Mouse (Mus musculus): Measurements from ENCODE around the gene Dysf. TPM values are rescaled to one million over a fixed set of nuclear protein-coding genes. Genes with fewer than 3 reads are reported as not detected.
"Not testable (repeated sequence)": the region's sequence is repeated elsewhere in the genome, so short reads cannot be mapped to it uniquely, and the experiment has no call there.

Dysf gene
- total RNA-seq (2021) = 100 to 1,000 TPM; 117 to 135 TPM

DNA sequence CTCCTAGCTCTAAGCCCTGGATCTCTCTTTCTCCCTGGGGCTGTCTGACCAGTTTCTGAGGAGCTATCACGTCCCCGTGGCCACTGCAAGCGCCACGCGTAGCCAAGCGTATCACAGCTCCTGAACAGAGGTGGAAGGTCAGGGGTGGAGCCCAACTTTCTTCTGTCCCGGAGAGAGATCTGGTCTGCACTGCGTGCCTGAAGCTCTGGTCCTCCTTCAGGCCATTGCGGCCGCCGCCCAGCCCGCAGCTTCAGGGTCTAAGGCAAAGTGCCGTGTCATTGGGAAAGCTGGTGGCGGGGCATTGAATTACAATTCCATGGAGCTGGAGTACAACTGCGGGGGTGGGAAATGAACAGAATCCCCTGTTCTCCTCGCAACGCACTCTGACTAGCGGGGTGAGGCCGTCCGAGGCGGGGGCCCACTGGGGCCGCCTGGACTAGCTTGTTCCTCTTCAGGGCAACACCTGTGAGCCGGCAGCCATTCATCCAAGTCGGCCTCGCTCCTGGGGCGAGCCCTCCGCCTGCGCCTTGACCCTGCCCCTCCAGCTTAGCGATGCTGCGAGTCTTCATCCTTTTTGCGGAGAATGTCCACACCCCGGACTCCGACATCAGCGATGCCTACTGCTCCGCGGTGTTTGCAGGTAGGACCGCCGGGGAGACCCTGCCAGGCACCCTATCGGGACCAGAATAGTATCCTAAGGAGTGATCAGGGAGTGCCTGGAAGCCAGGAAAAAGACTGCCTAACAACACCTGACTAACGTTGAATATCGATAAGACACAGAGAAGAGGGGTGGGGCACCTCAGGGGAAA, at the start of gene Dysf:
Gene Dysf (plus strand): TSS at position 228 of the 809 bp plus-strand sequence.
- DNase-seq = peak; percentile 77 to 78
- intact Hi-C loops (cut with DNase I) = no loop called here

DNA sequence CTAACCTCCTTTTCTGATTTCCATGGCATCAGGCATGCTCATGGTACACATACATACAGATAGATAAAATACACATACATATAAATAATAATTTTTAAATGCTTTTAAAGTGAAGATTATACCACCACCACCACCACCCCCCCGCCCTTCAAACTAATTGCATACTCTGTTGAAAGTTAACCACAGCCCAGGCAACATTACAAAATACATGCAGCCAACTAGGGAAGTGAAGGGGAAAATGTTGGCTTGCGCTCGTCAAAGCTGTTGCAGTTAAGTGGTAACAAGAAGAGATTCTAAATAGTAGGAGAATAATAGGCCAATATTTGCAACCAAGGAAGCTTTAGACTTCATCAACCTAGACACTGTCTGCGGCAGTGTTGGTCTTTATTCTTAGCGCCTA, 20.7 kb upstream of the Dysf start:
- intact Hi-C loops (cut with DNase I) = no loop called here
- no peak for DNase-seq

DNA sequence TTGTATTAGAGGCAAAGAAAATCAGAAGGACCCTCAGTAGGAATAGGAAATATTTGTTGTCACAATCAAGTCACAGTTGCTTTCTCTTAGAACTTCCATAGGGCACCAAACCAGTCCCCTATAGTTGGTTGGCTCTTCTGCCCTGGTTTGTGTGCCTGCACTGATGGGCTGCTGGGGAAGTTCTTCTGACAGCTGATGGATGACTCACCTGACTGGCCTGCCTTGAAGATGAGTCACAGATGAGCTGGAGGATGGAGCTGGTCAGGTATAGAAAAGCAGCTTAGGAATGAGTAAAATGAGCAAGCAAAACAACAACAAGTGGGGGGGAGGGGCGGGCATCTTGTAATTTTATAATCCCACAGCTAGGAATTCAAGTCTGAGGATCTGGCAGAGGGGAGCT, 5.7 kb upstream of the Dysf start:
- DNase-seq = no peak
- intact Hi-C loops (cut with DNase I) = no loop called here

DNA sequence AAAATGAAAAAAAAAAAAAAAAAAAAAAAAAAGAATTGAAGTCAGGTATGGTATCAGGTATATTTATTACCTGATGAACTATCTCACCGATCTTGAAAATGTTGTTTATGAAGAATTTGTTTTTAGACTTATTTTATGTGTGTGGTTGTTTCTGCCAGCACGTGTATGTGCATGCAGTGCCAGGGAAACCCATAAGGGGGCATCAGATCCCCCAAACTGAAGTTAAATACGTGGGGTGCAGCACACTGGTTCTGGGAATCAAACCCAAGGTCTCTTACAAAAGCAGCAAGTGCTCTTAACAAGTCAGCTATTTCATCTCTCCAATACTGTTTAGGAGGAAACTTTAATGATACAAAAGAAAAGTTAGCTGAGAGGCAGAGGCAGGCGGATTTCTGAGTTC, 4.1 kb upstream of the Dysf start:
- DNase-seq = no peak
- intact Hi-C loops (cut with DNase I) = no loop called here

DNA sequence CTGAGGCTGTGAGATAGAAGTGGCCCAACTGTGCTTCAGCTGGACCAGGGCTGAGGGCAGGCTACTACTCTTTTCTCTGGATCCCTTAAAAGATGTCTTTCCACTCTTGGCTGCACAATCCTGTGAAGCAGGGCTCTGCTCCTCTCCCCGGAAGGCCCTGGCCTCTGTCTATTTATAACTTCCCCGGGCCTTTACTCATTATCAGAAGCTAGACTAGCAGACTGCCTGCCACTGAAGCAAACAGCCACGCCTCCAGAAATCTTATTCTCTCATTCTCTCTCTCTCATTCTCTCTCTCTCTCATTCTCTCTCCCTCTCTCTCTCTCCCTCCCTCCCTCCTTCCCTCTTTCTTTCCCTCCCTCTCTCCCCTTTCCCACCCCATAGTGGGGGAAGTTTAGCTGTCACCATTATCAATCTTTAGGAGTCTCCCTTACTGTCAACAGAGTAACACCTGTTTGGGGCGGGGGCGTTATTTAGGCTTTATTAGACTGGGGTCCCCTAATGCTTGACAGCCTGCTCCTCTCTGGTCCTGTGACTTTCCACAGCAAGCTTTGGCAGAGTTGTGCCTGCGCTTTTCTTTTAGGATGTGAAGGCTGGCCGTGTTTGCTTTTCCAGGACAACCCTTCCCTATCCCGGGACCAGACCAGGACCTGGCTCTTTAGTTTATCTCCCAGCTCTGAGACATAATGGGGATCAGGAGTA, 932 bp downstream of the Dysf start:
- intact Hi-C loops (cut with DNase I) = no loop called here
- peak; percentile 67 to 70 for DNase-seq

DNA sequence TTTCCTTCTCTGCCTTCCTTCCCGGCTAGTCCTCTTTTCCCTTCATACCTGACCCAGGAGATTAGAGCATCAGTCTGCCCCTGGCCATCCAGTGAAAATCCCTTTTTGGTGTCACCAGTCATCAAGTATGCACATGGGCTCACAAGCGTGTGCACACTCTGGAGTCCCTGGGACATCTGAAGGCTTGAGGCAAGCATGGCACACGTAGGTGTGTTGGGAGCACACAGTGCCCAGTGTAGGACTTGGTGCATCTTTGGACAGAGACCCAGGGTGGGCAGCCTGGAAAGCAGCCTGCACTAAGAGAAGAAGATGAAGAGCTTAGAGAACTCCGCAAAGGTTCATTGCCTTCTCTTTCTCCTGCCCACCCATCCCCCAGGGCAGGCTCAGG, 1.5 kb downstream of the Dysf start:
- DNase-seq = peak in 1 of 2 experiments; percentile 38
- intact Hi-C loops (cut with DNase I) = no loop called here

DNA sequence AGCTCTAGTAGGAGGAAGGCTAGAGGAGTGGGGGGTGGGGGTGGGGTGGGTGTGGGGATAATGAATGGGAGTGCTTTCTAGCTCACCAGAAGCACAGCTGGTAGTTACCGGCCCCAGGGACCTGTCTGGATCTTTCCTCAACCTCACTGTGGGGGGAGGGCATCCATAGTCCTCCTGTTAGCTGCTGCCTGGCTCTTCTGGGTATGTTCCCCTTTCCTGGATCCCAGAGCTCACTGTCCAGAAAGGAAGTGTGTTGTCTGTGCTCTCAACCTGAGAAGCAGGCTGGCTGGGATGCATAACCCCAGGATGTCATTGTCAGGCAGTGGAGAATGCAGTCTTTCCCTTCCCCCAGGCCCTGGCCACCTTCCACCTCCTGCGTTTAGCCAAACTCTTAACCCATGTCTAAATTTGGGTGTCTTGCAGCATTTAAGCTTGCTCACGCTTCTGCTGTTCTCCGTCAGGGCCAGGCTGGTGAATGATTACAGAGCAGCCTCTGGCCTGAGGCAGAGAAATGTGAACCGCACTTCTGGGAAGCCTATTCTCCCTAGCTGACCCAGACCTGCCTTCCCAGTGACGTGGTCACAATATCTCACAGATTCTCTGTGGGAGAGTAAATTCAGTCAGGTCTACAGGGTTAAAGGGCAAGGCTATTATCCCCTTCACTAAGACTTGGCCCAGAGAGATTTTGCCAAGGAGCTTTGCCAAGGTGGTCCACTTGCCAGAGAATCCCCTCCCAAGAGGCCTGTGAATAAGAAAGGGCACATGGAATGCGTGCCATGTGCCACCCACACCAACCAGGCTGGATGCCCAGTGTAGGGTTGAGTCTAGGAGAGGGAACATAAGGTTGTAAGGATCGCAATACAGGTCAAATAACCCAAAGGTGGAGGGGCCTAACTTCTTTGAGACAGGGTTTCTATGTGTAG, 2.2 kb downstream of the Dysf start:
- DNase-seq = peak; percentile 93
- intact Hi-C loops (cut with DNase I) = no loop called here

DNA sequence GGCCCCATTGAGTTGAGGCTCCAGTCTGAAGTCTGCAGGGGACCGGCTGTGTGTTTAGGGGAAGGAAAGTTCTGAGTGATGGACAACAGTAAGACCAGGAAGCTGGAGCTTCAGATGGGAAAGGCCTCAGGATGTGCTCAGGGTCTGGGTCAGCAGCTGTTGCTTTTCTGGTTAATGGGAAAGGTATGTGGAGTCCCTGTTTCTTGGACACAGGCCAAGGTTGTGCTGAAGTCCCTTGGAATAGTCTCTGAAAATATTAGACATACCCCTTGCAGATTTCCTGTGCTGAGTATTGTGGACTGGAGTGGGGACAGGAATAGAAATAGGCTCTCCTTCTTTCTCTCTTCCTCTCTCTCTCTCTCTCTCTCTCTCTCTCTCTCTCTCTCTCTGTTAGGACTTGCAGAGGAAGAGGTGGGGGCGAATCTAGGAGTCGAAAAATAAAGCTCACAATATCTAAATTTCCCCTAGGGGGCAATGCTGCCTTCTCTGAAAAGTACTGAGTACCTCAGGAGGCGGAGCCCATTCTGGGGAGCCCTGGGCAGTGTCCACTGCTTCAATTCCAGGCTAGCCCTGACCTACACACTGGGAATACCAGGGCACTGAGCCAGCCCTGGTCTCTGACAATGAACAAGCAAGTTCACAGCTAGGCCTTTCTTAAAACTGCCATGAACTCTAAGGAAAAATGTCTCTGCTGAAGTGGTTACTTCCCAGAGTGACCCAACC, 6.7 kb downstream of the Dysf start:
- intact Hi-C loops (cut with DNase I) = loop anchor here (1.0 kb wide), 1 partner anchor 46 kb away; no protein-coding TSS in a partner anchor
- DNase-seq = peak; percentile 76 to 79

DNA sequence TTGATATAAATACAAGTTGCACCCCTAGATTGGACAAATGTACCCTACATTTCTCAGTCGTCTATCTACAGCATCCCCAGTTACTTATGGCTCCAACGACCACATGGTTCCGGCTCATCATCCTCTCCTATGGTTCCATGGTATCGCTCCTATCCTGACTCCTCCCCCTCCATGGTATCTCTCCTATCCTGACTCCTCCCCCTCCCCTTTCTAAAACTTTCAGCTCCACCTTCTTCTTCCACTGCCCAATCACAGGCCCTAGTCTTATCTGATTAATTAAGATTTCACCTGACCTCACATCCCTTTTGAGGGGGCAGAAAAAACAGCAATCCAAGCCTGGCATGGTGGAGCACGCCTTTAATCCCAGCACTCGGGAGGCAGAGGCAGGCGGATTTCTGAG, 8.5 kb downstream of the Dysf start:
- DNase-seq = no peak
- intact Hi-C loops (cut with DNase I) = no loop called here

DNA sequence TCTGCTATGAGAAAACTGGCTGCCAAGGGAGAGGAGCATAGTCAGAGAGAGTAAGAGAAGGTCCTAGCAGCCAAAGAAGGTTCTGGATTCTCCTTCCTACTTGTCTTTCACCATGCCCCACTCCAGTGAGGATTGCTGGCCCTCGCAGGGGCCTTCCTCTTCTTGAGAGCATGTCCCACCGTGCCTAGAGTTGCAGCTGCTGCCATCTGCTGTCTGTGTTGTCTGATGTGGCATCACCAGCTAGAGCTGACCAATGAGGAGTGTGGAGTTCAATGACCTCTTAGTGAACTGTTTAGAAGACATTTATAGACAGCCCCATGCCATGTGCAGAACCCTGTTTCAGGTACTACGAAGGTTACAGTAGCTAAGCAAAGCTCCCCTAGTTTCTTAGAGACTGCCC, 9.0 kb downstream of the Dysf start:
- intact Hi-C loops (cut with DNase I) = no loop called here

DNA sequence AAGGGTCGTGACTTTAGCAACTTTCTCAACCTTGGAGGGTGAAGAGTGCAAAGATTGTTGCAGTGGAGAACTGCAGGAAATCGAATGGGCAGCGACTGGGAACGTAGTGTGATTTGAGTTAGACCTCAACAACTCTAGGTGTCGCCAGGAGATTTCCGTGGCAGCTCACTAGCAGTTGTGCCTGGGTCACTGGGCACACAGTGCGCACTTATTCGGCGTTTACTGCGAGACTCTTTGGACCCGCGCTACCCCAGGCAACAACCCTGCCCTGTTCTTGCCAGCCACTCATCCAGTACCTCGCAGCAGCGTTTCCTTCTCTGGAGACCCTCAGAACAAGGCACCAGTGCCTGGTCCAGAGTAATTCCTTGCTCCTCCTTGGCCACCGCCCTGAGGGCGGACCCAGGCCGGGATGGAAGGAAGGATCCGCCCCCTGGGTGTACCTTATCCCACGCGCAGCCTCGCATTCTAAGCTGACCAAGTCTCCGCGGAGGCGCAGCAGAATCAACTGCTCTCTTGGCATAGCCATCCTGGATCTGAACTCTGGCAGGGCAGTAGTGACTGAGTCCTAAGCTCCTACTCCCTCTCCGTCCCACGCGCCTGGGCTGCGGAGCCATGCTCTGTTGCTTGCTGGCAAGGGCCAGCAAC, 10.6 kb downstream of the Dysf start:
- DNase-seq = peak; percentile 75
- intact Hi-C loops (cut with DNase I) = loop anchor here (1.0 kb wide), 1 partner anchor 42 kb away; no protein-coding TSS in a partner anchor

More for the DNA sequence above, 9.0 kb downstream of the Dysf start:
- DNase-seq = no peak

DNA sequence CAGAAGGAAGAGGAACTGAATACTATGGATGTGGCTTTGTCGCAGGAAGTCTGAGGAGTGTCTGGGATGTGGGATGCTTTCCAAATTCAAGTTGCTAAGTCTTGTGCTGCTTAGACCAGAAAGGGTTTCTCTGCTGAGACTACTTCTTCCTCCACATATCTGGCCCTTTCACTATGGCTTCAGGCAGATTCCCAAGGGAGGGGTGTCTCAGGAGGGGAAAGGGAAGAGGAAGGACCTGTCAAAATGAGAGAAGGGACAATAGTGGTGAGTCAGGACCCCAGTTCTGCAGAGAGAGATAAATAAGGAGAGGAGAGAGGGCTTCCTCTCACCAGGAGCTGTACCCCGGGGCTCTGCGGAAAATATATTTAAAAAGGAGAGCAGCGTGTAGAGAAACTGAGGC, 11.6 kb downstream of the Dysf start:
- intact Hi-C loops (cut with DNase I) = no loop called here
- no peak for DNase-seq

DNA sequence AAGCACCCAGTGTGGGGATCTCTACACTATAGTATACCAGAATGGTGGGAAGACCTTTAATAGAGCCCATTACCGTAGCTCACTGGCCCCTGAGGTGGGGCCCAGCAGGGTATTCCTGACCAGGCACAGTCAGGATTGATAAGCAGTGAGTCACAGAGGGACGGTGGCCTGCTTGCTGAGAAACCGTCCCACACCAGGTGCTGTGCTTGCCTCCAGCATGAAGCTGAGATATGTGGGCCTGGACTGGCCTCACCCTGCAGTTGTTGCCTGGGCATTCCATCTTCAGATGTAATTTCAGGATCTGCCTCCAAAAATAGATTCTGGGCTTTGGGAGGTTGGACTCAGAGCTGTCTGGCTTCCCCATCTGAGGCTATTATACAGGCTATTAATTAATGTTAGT, 13.6 kb downstream of the Dysf start:
- intact Hi-C loops (cut with DNase I) = no loop called here
- DNase-seq = peak; percentile 46 to 47

DNA sequence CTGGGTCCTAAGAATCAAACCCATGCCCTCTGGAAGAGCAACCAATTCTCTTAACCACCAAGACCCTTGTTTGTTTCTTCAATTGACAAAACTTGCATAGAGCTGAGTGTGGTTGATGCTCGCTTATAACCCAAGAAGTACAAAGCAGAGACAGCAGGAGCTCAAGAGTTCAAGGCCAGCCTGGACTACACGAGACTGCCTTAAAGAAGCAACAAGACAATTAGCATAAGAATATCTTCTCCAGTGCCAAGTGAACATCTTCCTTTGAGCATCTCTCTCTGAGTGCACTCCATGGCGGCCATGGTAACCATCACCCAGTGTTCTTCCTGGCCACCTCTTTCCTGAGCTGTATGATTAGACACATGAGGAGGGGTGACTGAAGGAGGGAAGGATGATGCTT, 17.2 kb downstream of the Dysf start:
- no peak for DNase-seq
- intact Hi-C loops (cut with DNase I) = no loop called here

DNA sequence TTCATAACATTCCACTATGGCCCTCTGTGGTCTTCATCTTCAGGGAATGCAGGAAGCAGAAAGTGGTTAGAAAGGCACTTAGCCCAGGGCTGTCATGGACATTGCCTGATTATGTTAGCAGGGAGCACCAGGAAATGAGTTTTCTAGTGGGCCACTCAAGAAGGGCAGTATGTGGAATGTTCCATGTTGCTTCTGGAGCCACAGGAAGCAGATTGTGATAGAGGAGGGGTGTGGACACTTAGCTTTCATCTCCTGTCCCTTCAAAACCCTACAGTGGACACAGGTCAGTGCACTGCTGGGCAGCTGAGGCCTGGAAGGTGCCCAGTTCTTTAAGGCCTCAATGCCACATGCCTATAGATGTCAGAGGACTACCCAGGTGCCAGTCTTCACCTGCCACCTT, 20.4 kb downstream of the Dysf start:
- intact Hi-C loops (cut with DNase I) = no loop called here

DNA sequence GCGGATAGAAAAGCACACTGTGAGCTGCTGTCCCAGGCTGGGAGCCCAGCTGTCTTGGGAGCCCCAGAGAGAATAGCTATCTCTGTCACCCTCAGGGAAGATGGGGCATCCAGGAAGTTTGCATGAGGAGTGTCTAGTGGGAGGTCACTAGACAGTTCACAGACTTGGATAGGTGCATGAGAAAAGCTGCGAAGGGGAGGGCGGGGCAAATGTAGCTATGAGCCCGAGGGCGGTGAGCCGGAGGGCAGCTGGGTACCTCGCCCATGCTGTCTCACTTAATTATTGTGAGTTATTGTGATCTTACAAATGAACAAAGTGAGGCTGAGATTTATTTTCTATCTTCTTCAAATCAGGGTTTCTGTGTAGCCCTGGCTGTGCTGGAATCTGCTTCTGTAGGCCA, 21.4 kb downstream of the Dysf start:
- intact Hi-C loops (cut with DNase I) = no loop called here
- DNase-seq = no peak

More for the DNA sequence above, 20.4 kb downstream of the Dysf start:
- DNase-seq = no peak

DNA sequence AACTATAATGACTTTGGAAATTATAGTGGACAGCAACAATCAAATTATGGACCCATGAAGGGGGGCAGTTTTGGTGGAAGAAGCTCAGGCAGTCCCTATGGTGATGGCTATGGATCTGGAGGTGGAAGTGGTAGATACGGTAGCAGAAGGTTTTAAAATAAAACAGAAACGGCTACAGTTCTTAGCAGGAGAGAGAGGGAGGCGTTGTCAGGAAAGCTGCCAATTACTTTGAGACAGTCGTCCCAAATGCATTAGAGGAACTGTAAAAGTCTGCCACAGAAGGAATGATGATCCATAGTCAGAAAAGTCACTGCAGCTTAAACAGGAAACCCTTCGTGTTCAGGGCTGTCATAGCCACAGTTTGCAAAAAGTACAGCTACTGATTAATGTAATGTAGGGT, 24.1 kb downstream of the Dysf start:
- DNase-seq; intact Hi-C loops (cut with DNase I): not testable (repeated sequence)

DNA sequence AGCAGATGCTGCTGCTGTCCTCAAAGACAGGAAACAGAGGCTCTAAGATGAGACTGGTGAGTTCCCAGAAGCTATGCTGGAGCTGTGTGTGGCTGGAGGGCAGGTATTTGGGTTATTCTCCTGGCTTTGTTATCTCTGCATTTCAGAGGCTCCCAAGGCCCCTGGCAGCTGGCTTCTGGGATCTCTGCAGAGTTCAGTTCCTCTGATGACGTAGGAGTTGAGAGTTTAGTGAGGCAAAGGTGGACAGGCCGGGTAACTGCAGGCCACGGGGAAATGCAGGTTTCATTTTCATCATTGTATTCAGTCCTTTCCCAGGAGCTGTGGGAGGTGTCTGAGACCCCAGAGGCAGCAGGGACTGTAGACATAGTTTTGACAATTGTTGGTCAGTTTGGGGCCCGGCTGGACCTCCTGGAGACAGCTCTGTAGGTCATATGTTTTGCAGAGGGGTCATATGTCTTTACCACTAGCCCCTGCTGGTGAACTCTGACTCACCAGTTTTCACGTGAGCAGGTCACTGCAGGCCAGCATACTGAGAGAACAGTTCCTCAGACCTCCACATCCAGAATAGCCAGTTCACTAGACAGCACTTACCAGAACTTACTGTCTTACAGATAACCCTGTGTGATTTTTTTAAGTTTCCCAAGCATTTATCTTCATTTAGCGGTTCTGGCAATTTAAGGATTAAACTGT, 35.0 kb downstream of the Dysf start:
- no peak for DNase-seq
- intact Hi-C loops (cut with DNase I) = no loop called here

DNA sequence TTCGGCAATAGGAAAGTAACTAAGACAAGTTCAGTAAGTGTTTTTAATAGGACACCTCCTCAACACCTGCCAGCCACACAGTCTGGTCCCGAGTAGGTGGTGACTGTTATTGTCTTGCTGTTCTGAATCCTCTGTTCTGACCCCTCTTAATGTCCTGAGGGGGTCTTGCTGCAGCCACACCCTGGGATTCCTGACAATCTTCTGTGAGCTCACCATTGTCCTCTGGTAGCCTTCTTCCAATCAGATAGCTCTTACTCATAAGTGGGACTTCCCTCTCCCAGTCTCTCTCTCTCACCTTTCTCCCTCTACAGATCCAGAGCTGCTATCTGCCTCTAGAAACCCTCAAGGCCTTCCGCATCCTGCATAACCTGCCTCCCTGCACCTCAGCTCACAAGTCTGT, 36.3 kb downstream of the Dysf start:
- DNase-seq = no peak
- intact Hi-C loops (cut with DNase I) = no loop called here

Measured in heart, postnatal 10 days (tissue).